Mouse (Mus musculus) embryonic facial prominence, embryonic 14.5 days (tissue): Measurements from ENCODE around the gene Vps26a. TPM values are rescaled to one million over a fixed set of nuclear protein-coding genes. Genes with fewer than 3 reads are reported as not detected.
A peak's percentile ranks its signal among the peaks of the same experiment; 100 is the strongest.

Experiments used
- ATAC-seq: fragments of 200-750 bp; cut with Nextera tagmentation; 2 replicates; pipeline ENCODE4 v1.8.0; 2017; ENCODE audit warnings: low read depth, moderate number of reproducible peaks, moderate TSS enrichment
- DNase-seq: peaks from one replicate; pipeline ENCODE4 v3.0.0-alpha.2; 2015; ENCODE audit warnings: low spot score
- H3K27ac ChIP-seq: fragments of 300-500 bp; sonication (generic); replicated peaks from 2 replicates; pipeline ENCODE4 v1.5.1; 2014; ENCODE audit warnings: low read depth, mild to moderate bottlenecking, low read length, moderate library complexity
- H3K27me3 ChIP-seq: fragments of 300-500 bp; sonication (generic); replicated peaks from 2 replicates; pipeline ENCODE4 v1.6.1; 2014; ENCODE audit warnings: low read length; ENCODE audit not compliant: control insufficient read depth, insufficient read depth
- H3K36me3 ChIP-seq: fragments of 300-500 bp; sonication (generic); 2 replicates; pipeline ENCODE4 v1.6.1; 2014; ENCODE audit warnings: low read length, mixed read lengths; ENCODE audit not compliant: control insufficient read depth, insufficient read depth
- H3K4me1 ChIP-seq: fragments of 300-500 bp; sonication (generic); 2 replicates; pipeline ENCODE4 v1.6.1; 2014; ENCODE audit warnings: antibody characterized with exemption, low read length; ENCODE audit not compliant: control insufficient read depth, insufficient read depth
- H3K4me2 ChIP-seq: fragments of 300-500 bp; sonication (generic); 2 replicates; pipeline ENCODE4 v1.6.1; 2014; ENCODE audit warnings: low read depth, mild to moderate bottlenecking, low read length, moderate library complexity, mixed read lengths
- H3K4me3 ChIP-seq: fragments of 300-500 bp; sonication (generic); 2 replicates; pipeline ENCODE4 v1.5.1; 2014; ENCODE audit warnings: low read depth, mild to moderate bottlenecking, low read length
- H3K9ac ChIP-seq: fragments of 300-500 bp; sonication (generic); 2 replicates; pipeline ENCODE4 v1.6.1; 2014; ENCODE audit warnings: low read depth, mild to moderate bottlenecking, low read length, moderate library complexity, mixed read lengths
- H3K9me3 ChIP-seq: fragments of 300-500 bp; sonication (generic); 2 replicates; pipeline ENCODE4 v1.6.1; 2016; ENCODE audit warnings: low read length; ENCODE audit not compliant: control insufficient read depth
- WGBS: fragments of 180-500 bp; shearing (Covaris S2); extraction: QIAGEN DNeasy Blood & Tissue Kit; methylation state at CpG from one replicate; pipeline ENCODE4 v1.1.7; 2014; 5-methylcytosine and 5-hydroxymethylcytosine counted together
- polyA plus RNA-seq: library from polyadenylated mRNA; unstranded; fragments of >200 nt; fragmentation: Nextera tagmentation; extraction: Ambion mirVana; gene quantifications from 2 replicates; pipeline ENCODE4 v1.2.1, GENCODE M21; 2014

The Vps26a gene
- polyA plus RNA-seq, 1 experiment from 2014 or later, result 71.0 TPM

GRCm38 (mm10) chr10:62450280-62450640, 36.3 kb downstream of the Vps26a start:
- Histone ChIP-seq H3K27ac (peak overlapping the region; percentile 92), H3K9me3 (no peaks in the 10 kb centered on the region), H3K9ac (peak overlapping the region; percentile 95), H3K27me3 (no peaks in the 10 kb centered on the region), H3K4me1 (peaks cover 8% of the 10 kb centered on the region), H3K4me2 (peak overlapping the region; percentile 57), H3K4me3 (peak overlapping the region; percentile 83), H3K36me3 (peaks cover 33% of the 10 kb centered on the region)
- ATAC-seq (no peak; the same call in 1 of the 2 replicates), DNase-seq (no peak)
- 42% methylated on average over 18 of the region's 18 CpGs for WGBS

GRCm38 (mm10) chr10:62449364-62450279, 37.0 kb downstream of the Vps26a start, which contains the start of the genes 4930507D05Rik and Supv3l1:
Gene 4930507D05Rik (plus strand): TSS chr10:62449489.
Gene Supv3l1 (minus strand): TSS chr10:62449738.
- H3K4me3 ChIP-seq, result peak within 1 kb of the TSS; percentile 83
- peak; percentile 96 for DNase-seq
- peaks cover 8% of the 10 kb centered on the region for H3K4me1 ChIP-seq
- ATAC-seq, result peak; percentile 93
- peaks cover 35% of the 10 kb centered on the region for H3K36me3 ChIP-seq
- no peaks in the 10 kb centered on the region for H3K9me3 ChIP-seq
- H3K4me2 ChIP-seq, result peak within 1 kb of the TSS; percentile 57
- peak within 1 kb of the TSS; percentile 95 for H3K9ac ChIP-seq
- under 1% methylated on average over 58 of the region's 73 CpGs for WGBS
- no peaks in the 10 kb centered on the region for H3K27me3 ChIP-seq
- H3K27ac ChIP-seq, result peak within 1 kb of the TSS; percentile 92

- no peak overlapping the region for H3K9ac ChIP-seq
- WGBS, result 87% methylated on average over 5 of the region's 5 CpGs
- no peaks in the 10 kb centered on the region for H3K27me3 ChIP-seq
- H3K36me3 ChIP-seq, result peaks cover 77% of the 10 kb centered on the region
- no peak overlapping the region for H3K4me2 ChIP-seq
- no peak overlapping the region for H3K27ac ChIP-seq
- no peak overlapping the region for H3K4me3 ChIP-seq
- peaks cover 8% of the 10 kb centered on the region for H3K4me1 ChIP-seq
- H3K9me3 ChIP-seq, result no peaks in the 10 kb centered on the region
- ATAC-seq (no peak), DNase-seq (no peak)
Observed at GRCm38 (mm10) chr10:62430427-62430826, 56.2 kb downstream of the Vps26a start.

- Histone ChIP-seq H3K4me3 (no peak overlapping the region), H3K9ac (no peak overlapping the region), H3K4me1 (peaks cover 8% of the 10 kb centered on the region), H3K27me3 (no peaks in the 10 kb centered on the region), H3K27ac (no peak overlapping the region), H3K36me3 (peaks cover 27% of the 10 kb centered on the region), H3K4me2 (no peak overlapping the region), H3K9me3 (no peaks in the 10 kb centered on the region)
- ATAC-seq, result peak; percentile 48
- WGBS, result 34% methylated on average over 9 of the region's 9 CpGs
- DNase-seq, result peak; percentile 65
Observed at GRCm38 (mm10) chr10:62425081-62425871, 61.3 kb downstream of the Vps26a start.

GRCm38 (mm10) chr10:62422255-62422654, 64.3 kb downstream of the Vps26a start, which contains the start of gene Hkdc1:
Gene Hkdc1 (minus strand): TSS chr10:62422491.
- DNase-seq (peak; percentile 35), ATAC-seq (no peak)
- Histone ChIP-seq H3K27ac (no peak within 1 kb of the TSS), H3K9ac (peak within 1 kb of the TSS; percentile 34; the same call in 1 of the 2 replicates), H3K4me3 (no peak within 1 kb of the TSS), H3K36me3 (no peaks in the 10 kb centered on the region), H3K4me1 (peaks cover 8% of the 10 kb centered on the region), H3K4me2 (peak within 1 kb of the TSS; percentile 33; the same call in 1 of the 2 replicates), H3K9me3 (no peaks in the 10 kb centered on the region), H3K27me3 (no peaks in the 10 kb centered on the region)
- WGBS, result 27% methylated on average over 15 of the region's 15 CpGs

- no peak for DNase-seq
- no peak overlapping the region for H3K9ac ChIP-seq
- ATAC-seq, result no peak
- H3K27me3 ChIP-seq, result no peaks in the 10 kb centered on the region
- H3K4me3 ChIP-seq, result no peak overlapping the region
- H3K27ac ChIP-seq, result no peak overlapping the region
- WGBS, result 91% methylated on average over 3 of the region's 3 CpGs
- peaks cover 7% of the 10 kb centered on the region for H3K4me1 ChIP-seq
- no peaks in the 10 kb centered on the region for H3K9me3 ChIP-seq
- H3K36me3 ChIP-seq, result no peaks in the 10 kb centered on the region
- no peak overlapping the region for H3K4me2 ChIP-seq
Observed at GRCm38 (mm10) chr10:62421127-62421526, 65.5 kb downstream of the Vps26a start.

GRCm38 (mm10) chr10:62420399-62420798, 66.2 kb downstream of the Vps26a start:
- no peak for DNase-seq
- Histone ChIP-seq H3K4me1 (peaks cover under 1% of the 10 kb centered on the region; the same call in 1 of the 2 replicates), H3K36me3 (no peaks in the 10 kb centered on the region), H3K27me3 (no peaks in the 10 kb centered on the region), H3K4me3 (no peak overlapping the region), H3K9ac (no peak overlapping the region), H3K27ac (no peak overlapping the region), H3K4me2 (no peak overlapping the region), H3K9me3 (no peaks in the 10 kb centered on the region)
- WGBS, result 71% methylated on average over 6 of the region's 6 CpGs
- ATAC-seq, result no peak

GRCm38 (mm10) chr10:62419422-62419821, 67.2 kb downstream of the Vps26a start:
- H3K4me1 ChIP-seq, result no peaks in the 10 kb centered on the region
- no peaks in the 10 kb centered on the region for H3K27me3 ChIP-seq
- no peaks in the 10 kb centered on the region for H3K9me3 ChIP-seq
- no peak overlapping the region for H3K4me2 ChIP-seq
- WGBS, result 55% methylated on average over 5 of the region's 5 CpGs
- no peaks in the 10 kb centered on the region for H3K36me3 ChIP-seq
- no peak overlapping the region for H3K27ac ChIP-seq
- H3K9ac ChIP-seq, result no peak overlapping the region
- no peak overlapping the region for H3K4me3 ChIP-seq
- ATAC-seq (no peak), DNase-seq (no peak)
